Mouse (Mus musculus): Measurements from ENCODE around the gene Capn10.

DNA sequence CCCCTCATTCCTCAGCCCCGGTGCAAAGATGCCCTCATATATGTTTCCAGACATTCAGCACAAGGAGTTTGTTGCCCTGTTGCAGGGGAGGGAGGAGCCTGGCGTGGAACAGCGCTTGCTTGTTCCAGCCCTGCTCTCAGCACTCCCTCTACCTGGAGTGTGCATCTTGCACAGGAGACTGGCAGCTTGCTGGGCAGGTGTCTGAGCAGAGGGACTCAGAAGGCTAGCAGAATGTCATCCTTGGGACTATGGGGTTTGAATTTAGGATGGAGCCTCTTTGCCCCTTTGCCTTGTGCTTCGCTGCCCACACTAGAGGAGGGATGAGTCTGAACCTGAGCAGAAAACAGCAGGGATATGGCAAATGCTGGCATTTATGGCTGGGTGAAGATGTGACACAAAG, 5.6 kb downstream of the Capn10 start:
- TF ChIP-seq CTCF (IDR thresholded peaks at IDR 0.05), result no peak
- no peak for TF ChIP-seq POLR2A (IDR thresholded peaks at IDR 0.05; ENCODE audit: insufficient read depth, low read depth, low read length)
